Mouse (Mus musculus) neural tube, embryonic 11.5 days (tissue): Measurements from ENCODE around the gene Zfp979. TPM values are rescaled to one million over a fixed set of nuclear protein-coding genes. Genes with fewer than 3 reads are reported as not detected.
"Not testable (repeated sequence)": the region's sequence is repeated elsewhere in the genome, so short reads cannot be mapped to it uniquely, and the experiment has no call there.

Source experiments
- ATAC-seq: fragments of 200-750 bp; cut with Nextera tagmentation; 2 replicates; pipeline ENCODE4 v1.8.0; 2017; ENCODE audit warnings: moderate number of reproducible peaks, mild to moderate bottlenecking, moderate TSS enrichment, moderate library complexity; ENCODE audit not compliant: insufficient read depth, low FRiP score, low TSS enrichment
- DNase-seq: peaks from one replicate; pipeline ENCODE4 v3.0.0-alpha.2; 2015; ENCODE audit warnings: low spot score
- H3K27ac ChIP-seq: fragments of 300-500 bp; sonication (generic); 2 replicates; pipeline ENCODE4 v1.5.1; 2014; ENCODE audit warnings: low read depth, mild to moderate bottlenecking, low read length
- H3K27me3 ChIP-seq: fragments of 300-500 bp; sonication (generic); 2 replicates; pipeline ENCODE4 v1.6.1; 2014; ENCODE audit warnings: mild to moderate bottlenecking, low read length, mixed read lengths; ENCODE audit not compliant: control insufficient read depth, insufficient read depth
- H3K36me3 ChIP-seq: fragments of 300-500 bp; sonication (generic); 2 replicates; pipeline ENCODE4 v1.6.1; 2014; ENCODE audit warnings: mild to moderate bottlenecking, low read length, moderate library complexity, mixed read lengths; ENCODE audit not compliant: control insufficient read depth, insufficient read depth
- H3K4me1 ChIP-seq: fragments of 300-500 bp; sonication (generic); 2 replicates; pipeline ENCODE4 v1.6.1; 2014; ENCODE audit warnings: low read length, mixed read lengths; ENCODE audit not compliant: control insufficient read depth, insufficient read depth
- H3K4me2 ChIP-seq: fragments of 300-500 bp; sonication (generic); 2 replicates; pipeline ENCODE4 v1.6.1; 2014; ENCODE audit warnings: low read depth, mild to moderate bottlenecking, moderate library complexity
- H3K4me3 ChIP-seq: fragments of 300-500 bp; sonication (generic); 2 replicates; pipeline ENCODE4 v1.5.1; 2014; ENCODE audit warnings: low read depth, low read length
- H3K9ac ChIP-seq: fragments of 300-500 bp; sonication (generic); 2 replicates; pipeline ENCODE4 v1.6.1; 2014; ENCODE audit warnings: mild to moderate bottlenecking, low read length
- H3K9me3 ChIP-seq: fragments of 300-500 bp; sonication (generic); 2 replicates; pipeline ENCODE4 v1.6.1; 2016; ENCODE audit warnings: low read length; ENCODE audit not compliant: control insufficient read depth
- WGBS: fragments of 180-500 bp; shearing (Covaris S2); extraction: QIAGEN DNeasy Blood & Tissue Kit; methylation state at CpG from one replicate; pipeline ENCODE4 v1.1.7; 2014; 5-methylcytosine and 5-hydroxymethylcytosine counted together
- polyA plus RNA-seq: library from polyadenylated mRNA; unstranded; fragments of >200 nt; fragmentation: Nextera tagmentation; extraction: Ambion mirVana; gene quantifications from 2 replicates; pipeline ENCODE4 v1.2.1, GENCODE M21; 2014

The Zfp979 gene
- polyA plus RNA-seq, 1 experiment from 2014 or later, result 3.1 TPM

- ATAC-seq (peak; percentile 52; the same call in 1 of the 2 replicates), DNase-seq (no peak)
- Histone ChIP-seq H3K4me2 (no peak overlapping the region), H3K36me3 (no peaks in the 10 kb centered on the region), H3K27me3 (no peaks in the 10 kb centered on the region), H3K4me1 (no peaks in the 10 kb centered on the region), H3K27ac (no peak overlapping the region), H3K9ac (no peak overlapping the region), H3K4me3 (no peak overlapping the region), H3K9me3 (peaks cover 11% of the 10 kb centered on the region; the same call in 1 of the 2 replicates)
- 70% methylated on average over 2 of the region's 2 CpGs for WGBS
Measured at GRCm38 (mm10) chr4:147598831-147599230, 43.5 kb downstream of the Zfp979 start.

GRCm38 (mm10) chr4:147597685-147598084, 44.6 kb downstream of the Zfp979 start:
- ATAC-seq, result no peak
- H3K27me3 ChIP-seq, result no peaks in the 10 kb centered on the region
- H3K9me3 ChIP-seq, result peaks cover 11% of the 10 kb centered on the region; the same call in 1 of the 2 replicates
- H3K36me3 ChIP-seq, result no peaks in the 10 kb centered on the region
- no peak for DNase-seq
- no peak overlapping the region for H3K27ac ChIP-seq
- no peak overlapping the region for H3K9ac ChIP-seq
- H3K4me2 ChIP-seq, result no peak overlapping the region
- WGBS, result 54% methylated on average over 1 of the region's 1 CpGs
- H3K4me1 ChIP-seq, result no peaks in the 10 kb centered on the region
- no peak overlapping the region for H3K4me3 ChIP-seq

GRCm38 (mm10) chr4:147594630-147595029, 47.7 kb downstream of the Zfp979 start:
- H3K27ac ChIP-seq, H3K36me3 ChIP-seq, ATAC-seq, H3K9ac ChIP-seq, H3K4me3 ChIP-seq, DNase-seq, H3K9me3 ChIP-seq, H3K27me3 ChIP-seq, H3K4me1 ChIP-seq, H3K4me2 ChIP-seq: not testable (repeated sequence)
- 83% methylated on average over 3 of the region's 3 CpGs for WGBS

DNA sequence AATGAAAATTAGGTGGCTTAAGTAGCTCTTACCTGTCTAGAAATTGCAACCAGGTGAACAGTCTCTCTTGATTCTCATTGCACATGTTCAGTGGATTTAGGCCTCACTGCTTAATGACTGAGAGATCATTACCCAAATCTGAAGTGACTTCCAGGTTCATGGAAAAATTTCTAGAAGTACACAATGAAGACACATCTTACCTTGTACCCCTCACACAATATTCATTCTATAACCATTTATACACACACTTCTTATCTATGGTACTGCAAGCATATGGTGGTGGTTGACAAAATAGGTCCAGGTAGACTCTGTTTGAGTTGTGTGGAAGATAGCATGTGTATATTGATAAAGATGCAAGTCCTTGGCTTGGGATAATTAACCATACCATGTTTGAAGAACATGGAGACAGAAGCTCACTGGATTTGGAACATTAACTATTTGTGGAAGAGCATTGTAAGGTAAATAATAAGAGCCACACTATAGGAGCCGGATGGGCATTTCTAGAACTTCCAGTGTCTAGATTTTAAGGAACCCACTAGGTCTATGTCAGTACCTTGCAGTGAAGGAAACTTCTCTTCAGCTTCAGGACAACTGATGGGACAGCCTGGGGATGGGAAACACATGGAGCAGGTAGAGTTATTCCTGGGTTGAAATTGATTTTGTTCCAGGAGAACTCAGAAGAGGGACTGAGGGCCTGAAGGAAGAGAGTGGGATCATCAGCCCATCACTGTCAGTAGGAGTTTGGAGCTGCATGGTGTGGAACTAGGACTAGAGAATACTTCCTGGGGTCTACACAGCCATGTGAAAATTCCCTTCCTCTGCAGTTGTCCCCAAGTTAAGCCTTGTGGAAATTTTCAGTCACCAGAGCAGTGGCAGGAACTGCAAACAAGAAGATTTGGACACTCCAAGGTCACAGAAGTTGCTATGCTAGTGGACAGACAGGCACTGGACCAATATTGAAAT, 55.5 kb downstream of the Zfp979 start:
- Histone ChIP-seq H3K4me2 (no peak overlapping the region), H3K4me1 (no peaks in the 10 kb centered on the region), H3K4me3 (no peak overlapping the region), H3K9me3 (no peaks in the 10 kb centered on the region), H3K27ac (no peak overlapping the region), H3K27me3 (no peaks in the 10 kb centered on the region), H3K9ac (no peak overlapping the region), H3K36me3 (no peaks in the 10 kb centered on the region)
- DNase-seq (no peak), ATAC-seq (no peak; the same call in 1 of the 2 replicates)
- 58% methylated on average over 1 of the region's 1 CpGs for WGBS

DNA sequence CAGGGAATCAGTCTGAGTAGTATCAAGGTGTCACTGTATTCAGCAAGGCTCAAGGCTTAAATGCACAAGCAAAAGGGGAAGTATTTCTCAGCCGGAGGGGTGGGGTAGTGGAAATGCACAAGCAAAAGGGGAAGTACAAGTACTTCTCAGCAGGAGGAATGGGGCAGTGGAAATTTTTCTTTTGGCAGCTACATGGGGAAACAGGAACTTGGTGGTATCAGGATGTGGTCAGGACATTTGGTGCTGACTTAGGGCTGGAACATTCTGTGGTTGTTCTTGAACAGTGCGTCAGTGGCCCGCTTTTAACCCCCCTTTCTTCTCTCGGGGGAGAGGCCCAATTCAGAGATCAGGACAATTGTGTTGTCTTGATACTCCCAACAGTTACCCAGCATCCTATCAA, 62.9 kb downstream of the Zfp979 start:
- H3K9ac ChIP-seq, H3K4me2 ChIP-seq, DNase-seq, H3K9me3 ChIP-seq, H3K4me1 ChIP-seq, ATAC-seq, H3K36me3 ChIP-seq, H3K4me3 ChIP-seq, H3K27me3 ChIP-seq, H3K27ac ChIP-seq: not testable (repeated sequence)
- WGBS, result 87% methylated on average over 4 of the region's 4 CpGs

DNA sequence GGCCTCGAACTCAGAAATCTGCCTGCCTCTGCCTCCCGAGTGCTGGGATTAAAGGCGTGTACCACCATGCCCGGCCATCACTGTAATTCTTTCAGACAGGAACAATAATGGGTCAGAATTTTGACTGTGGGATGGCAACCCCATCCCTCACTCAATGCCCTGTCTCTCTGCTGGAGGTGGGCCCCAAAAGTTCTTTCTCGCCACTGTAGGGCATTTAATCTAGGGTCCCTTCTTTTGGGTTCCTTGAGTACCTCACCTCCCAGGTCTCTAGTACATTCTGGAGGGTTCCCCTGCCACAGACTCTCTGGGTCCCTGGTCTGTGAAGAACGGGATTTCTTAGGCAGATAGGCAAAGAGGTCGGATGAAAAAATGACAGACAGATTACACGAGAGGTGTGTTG, 71.2 kb downstream of the Zfp979 start:
- H3K4me2 ChIP-seq, H3K4me1 ChIP-seq, H3K9ac ChIP-seq, H3K4me3 ChIP-seq, H3K27me3 ChIP-seq, H3K36me3 ChIP-seq, H3K27ac ChIP-seq, DNase-seq, H3K9me3 ChIP-seq: not testable (repeated sequence)
- ATAC-seq, result 0 out of 2 replicates have a peak, but pooled peaks have one; percentile 27
- 87% methylated on average over 8 of the region's 8 CpGs for WGBS

- Histone ChIP-seq H3K9me3 (no peaks in the 10 kb centered on the region), H3K4me3 (no peak overlapping the region), H3K4me2 (no peak overlapping the region), H3K9ac (no peak overlapping the region), H3K4me1 (no peaks in the 10 kb centered on the region), H3K27me3 (no peaks in the 10 kb centered on the region), H3K36me3 (no peaks in the 10 kb centered on the region), H3K27ac (no peak overlapping the region)
- WGBS, result 72% methylated on average over 6 of the region's 6 CpGs
- DNase-seq, result no peak
- 0 out of 2 replicates have a peak, but pooled peaks have one; percentile 23 for ATAC-seq
Measured at GRCm38 (mm10) chr4:147565426-147566220, 76.7 kb downstream of the Zfp979 start.
